Mouse (Mus musculus) embryonic facial prominence, embryonic 14.5 days (tissue): Measurements from ENCODE around the gene Zc2hc1b. TPM values are rescaled to one million over a fixed set of nuclear protein-coding genes. Genes with fewer than 3 reads are reported as not detected.

ENCODE experiments used
- ATAC-seq: fragments of 200-750 bp; cut with Nextera tagmentation; 2 replicates; pipeline ENCODE4 v1.8.0; 2017; ENCODE audit warnings: low read depth, moderate number of reproducible peaks, moderate TSS enrichment
- DNase-seq: peaks from one replicate; pipeline ENCODE4 v3.0.0-alpha.2; 2015; ENCODE audit warnings: low spot score
- H3K27ac ChIP-seq: fragments of 300-500 bp; sonication (generic); replicated peaks from 2 replicates; pipeline ENCODE4 v1.5.1; 2014; ENCODE audit warnings: low read depth, mild to moderate bottlenecking, low read length, moderate library complexity
- H3K27me3 ChIP-seq: fragments of 300-500 bp; sonication (generic); replicated peaks from 2 replicates; pipeline ENCODE4 v1.6.1; 2014; ENCODE audit warnings: low read length; ENCODE audit not compliant: control insufficient read depth, insufficient read depth
- H3K36me3 ChIP-seq: fragments of 300-500 bp; sonication (generic); 2 replicates; pipeline ENCODE4 v1.6.1; 2014; ENCODE audit warnings: low read length, mixed read lengths; ENCODE audit not compliant: control insufficient read depth, insufficient read depth
- H3K4me1 ChIP-seq: fragments of 300-500 bp; sonication (generic); 2 replicates; pipeline ENCODE4 v1.6.1; 2014; ENCODE audit warnings: antibody characterized with exemption, low read length; ENCODE audit not compliant: control insufficient read depth, insufficient read depth
- H3K4me2 ChIP-seq: fragments of 300-500 bp; sonication (generic); 2 replicates; pipeline ENCODE4 v1.6.1; 2014; ENCODE audit warnings: low read depth, mild to moderate bottlenecking, low read length, moderate library complexity, mixed read lengths
- H3K4me3 ChIP-seq: fragments of 300-500 bp; sonication (generic); 2 replicates; pipeline ENCODE4 v1.5.1; 2014; ENCODE audit warnings: low read depth, mild to moderate bottlenecking, low read length
- H3K9ac ChIP-seq: fragments of 300-500 bp; sonication (generic); 2 replicates; pipeline ENCODE4 v1.6.1; 2014; ENCODE audit warnings: low read depth, mild to moderate bottlenecking, low read length, moderate library complexity, mixed read lengths
- H3K9me3 ChIP-seq: fragments of 300-500 bp; sonication (generic); 2 replicates; pipeline ENCODE4 v1.6.1; 2016; ENCODE audit warnings: low read length; ENCODE audit not compliant: control insufficient read depth
- WGBS: fragments of 180-500 bp; shearing (Covaris S2); extraction: QIAGEN DNeasy Blood & Tissue Kit; methylation state at CpG from one replicate; pipeline ENCODE4 v1.1.7; 2014; 5-methylcytosine and 5-hydroxymethylcytosine counted together
- polyA plus RNA-seq: library from polyadenylated mRNA; unstranded; fragments of >200 nt; fragmentation: Nextera tagmentation; extraction: Ambion mirVana; gene quantifications from 2 replicates; pipeline ENCODE4 v1.2.1, GENCODE M21; 2014

The Zc2hc1b gene
- polyA plus RNA-seq, 1 experiment from 2014 or later, result not detected

GRCm38 (mm10) chr10:13189881-13190280, 12.1 kb upstream of the Zc2hc1b start:
- no peak for DNase-seq
- Histone ChIP-seq H3K36me3 (peaks cover 52% of the 10 kb centered on the region), H3K9me3 (no peaks in the 10 kb centered on the region), H3K4me3 (no peak overlapping the region), H3K27ac (no peak overlapping the region), H3K4me2 (no peak overlapping the region), H3K4me1 (peaks cover 6% of the 10 kb centered on the region), H3K27me3 (no peaks in the 10 kb centered on the region), H3K9ac (no peak overlapping the region)
- WGBS, result 84% methylated on average over 5 of the region's 5 CpGs
- no peak for ATAC-seq

- no peak overlapping the region for H3K9ac ChIP-seq
- no peaks in the 10 kb centered on the region for H3K27me3 ChIP-seq
- H3K36me3 ChIP-seq, result peaks cover 73% of the 10 kb centered on the region
- WGBS, result 83% methylated on average over 3 of the region's 3 CpGs
- ATAC-seq (no peak), DNase-seq (peak; percentile 49)
- H3K4me2 ChIP-seq, result no peak overlapping the region
- no peaks in the 10 kb centered on the region for H3K9me3 ChIP-seq
- no peaks in the 10 kb centered on the region for H3K4me1 ChIP-seq
- H3K27ac ChIP-seq, result no peak overlapping the region
- H3K4me3 ChIP-seq, result no peak overlapping the region
These were observed 8.9 kb upstream of the Zc2hc1b start for GRCm38 (mm10) chr10:13186754-13187153.

GRCm38 (mm10) chr10:13184170-13184766, 6.4 kb upstream of the Zc2hc1b start:
- WGBS, result 92% methylated on average over 4 of the region's 4 CpGs
- DNase-seq, result no peak

GRCm38 (mm10) chr10:13180211-13180610, 2.4 kb upstream of the Zc2hc1b start:
- DNase-seq, result peak; percentile 78
- Histone ChIP-seq H3K4me1 (no peaks in the 10 kb centered on the region), H3K27ac (peak overlapping the region; percentile 28; the same call in 1 of the 2 replicates), H3K4me3 (no peak overlapping the region), H3K9me3 (no peaks in the 10 kb centered on the region), H3K4me2 (no peak overlapping the region), H3K27me3 (no peaks in the 10 kb centered on the region), H3K36me3 (peaks cover 80% of the 10 kb centered on the region), H3K9ac (no peak overlapping the region)
- peak; percentile 57 for ATAC-seq
- 60% methylated on average over 7 of the region's 7 CpGs for WGBS

More at GRCm38 (mm10) chr10:13184170-13184766, 6.4 kb upstream of the Zc2hc1b start:
- no peak overlapping the region for H3K4me3 ChIP-seq
- H3K36me3 ChIP-seq, result peaks cover 75% of the 10 kb centered on the region
- no peaks in the 10 kb centered on the region for H3K9me3 ChIP-seq
- no peak overlapping the region for H3K4me2 ChIP-seq
- H3K9ac ChIP-seq, result no peak overlapping the region
- no peaks in the 10 kb centered on the region for H3K4me1 ChIP-seq
- no peak for ATAC-seq
- H3K27me3 ChIP-seq, result no peaks in the 10 kb centered on the region
- H3K27ac ChIP-seq, result no peak overlapping the region

- Histone ChIP-seq H3K36me3 (peaks cover 47% of the 10 kb centered on the region), H3K9me3 (no peaks in the 10 kb centered on the region), H3K27me3 (no peaks in the 10 kb centered on the region), H3K4me3 (no peak overlapping the region), H3K27ac (no peak overlapping the region), H3K4me2 (no peak overlapping the region), H3K4me1 (peaks cover 15% of the 10 kb centered on the region), H3K9ac (no peak overlapping the region)
- DNase-seq (no peak), ATAC-seq (no peak)
- WGBS, result 85% methylated on average over 7 of the region's 7 CpGs
These were observed 2.0 kb downstream of the Zc2hc1b start for GRCm38 (mm10) chr10:13175866-13176265.

- ATAC-seq (peak; percentile 71), DNase-seq (peak; percentile 90)
- Histone ChIP-seq H3K4me3 (no peak overlapping the region), H3K27ac (peak overlapping the region; percentile 85), H3K9me3 (no peaks in the 10 kb centered on the region), H3K9ac (no peak overlapping the region), H3K4me2 (no peak overlapping the region), H3K27me3 (no peaks in the 10 kb centered on the region), H3K4me1 (peaks cover 38% of the 10 kb centered on the region), H3K36me3 (peaks cover 18% of the 10 kb centered on the region)
- 27% methylated on average over 10 of the region's 10 CpGs for WGBS
These were observed 5.0 kb downstream of the Zc2hc1b start for GRCm38 (mm10) chr10:13172798-13173221.

GRCm38 (mm10) chr10:13171461-13171860, 6.4 kb downstream of the Zc2hc1b start:
- ATAC-seq (no peak), DNase-seq (no peak)
- Histone ChIP-seq H3K36me3 (peaks cover 4% of the 10 kb centered on the region; the same call in 1 of the 2 replicates), H3K4me2 (no peak overlapping the region; the same call in 1 of the 2 replicates), H3K4me1 (peaks cover 38% of the 10 kb centered on the region), H3K9me3 (no peaks in the 10 kb centered on the region), H3K4me3 (no peak overlapping the region), H3K9ac (no peak overlapping the region), H3K27ac (peak overlapping the region; percentile 85), H3K27me3 (no peaks in the 10 kb centered on the region)
- WGBS, result 33% methylated on average over 2 of the region's 2 CpGs

GRCm38 (mm10) chr10:13170739-13171448, 6.9 kb downstream of the Zc2hc1b start:
- no peaks in the 10 kb centered on the region for H3K36me3 ChIP-seq
- H3K4me1 ChIP-seq, result peaks cover 38% of the 10 kb centered on the region
- H3K27me3 ChIP-seq, result no peaks in the 10 kb centered on the region
- WGBS, result 15% methylated on average over 12 of the region's 12 CpGs
- H3K9ac ChIP-seq, result no peak overlapping the region
- peak overlapping the region; percentile 85 for H3K27ac ChIP-seq
- peak; percentile 97 for DNase-seq
- no peaks in the 10 kb centered on the region for H3K9me3 ChIP-seq
- ATAC-seq, result peak; percentile 78
- H3K4me3 ChIP-seq, result no peak overlapping the region
- H3K4me2 ChIP-seq, result no peak overlapping the region; the same call in 1 of the 2 replicates
